Mouse (Mus musculus): Measurements from ENCODE around the gene Acad12. TPM values are rescaled to one million over a fixed set of nuclear protein-coding genes. Genes with fewer than 3 reads are reported as not detected.
"Not testable (repeated sequence)": the region's sequence is repeated elsewhere in the genome, so short reads cannot be mapped to it uniquely, and the experiment has no call there.

The Acad12 gene
- polyA plus RNA-seq, 1 experiment = 47.0 TPM

DNA sequence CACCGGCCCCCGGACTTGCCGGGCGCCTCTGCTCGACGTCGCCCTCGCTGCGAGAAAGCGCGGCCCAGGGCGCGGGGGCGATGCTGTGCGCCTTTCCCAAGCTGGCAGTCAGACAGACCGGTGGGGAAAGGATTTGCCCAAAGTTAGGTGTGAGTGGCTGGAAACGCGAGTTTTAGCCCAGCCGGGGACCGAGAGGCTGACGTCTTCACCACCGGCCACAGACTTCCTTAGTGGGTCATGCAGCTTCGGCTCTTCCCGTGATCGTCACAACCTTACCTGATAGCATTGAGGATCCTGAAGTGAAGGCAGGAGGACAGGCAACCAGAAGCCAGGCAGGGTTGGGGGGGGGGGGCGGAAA is 42.1 kb upstream of the Acad12 start:
- Histone ChIP-seq H3K27ac (ENCODE audit: insufficient read depth, low read depth, low read length) (peak overlapping the region; percentile 79), H3K36me3 (ENCODE audit: control insufficient read depth, insufficient read depth, low read length) (peaks cover 3% of the 10 kb centered on the region), H3K4me3 (ENCODE audit: insufficient read depth, low read depth, low read length) (peak overlapping the region; percentile 61), H3K4me1 (ENCODE audit: control insufficient read depth, insufficient read depth, low read length) (peaks cover 12% of the 10 kb centered on the region; the same call in 1 of the 2 replicates), H3K27me3 (replicated peaks; ENCODE audit: control insufficient read depth, insufficient read depth, low read length) (no peaks in the 10 kb centered on the region)
- TF ChIP-seq POLR2A (IDR thresholded peaks at IDR 0.05; ENCODE audit: low read depth, low read length) (no peak), CTCF (conservative IDR thresholded peaks at IDR 0.05; ENCODE audit: insufficient read depth, insufficient read length, low read depth, low read length) (no peak)
- WGBS = under 1% methylated on average over 26 of the region's 26 CpGs
- DNase-seq = no peak

DNA sequence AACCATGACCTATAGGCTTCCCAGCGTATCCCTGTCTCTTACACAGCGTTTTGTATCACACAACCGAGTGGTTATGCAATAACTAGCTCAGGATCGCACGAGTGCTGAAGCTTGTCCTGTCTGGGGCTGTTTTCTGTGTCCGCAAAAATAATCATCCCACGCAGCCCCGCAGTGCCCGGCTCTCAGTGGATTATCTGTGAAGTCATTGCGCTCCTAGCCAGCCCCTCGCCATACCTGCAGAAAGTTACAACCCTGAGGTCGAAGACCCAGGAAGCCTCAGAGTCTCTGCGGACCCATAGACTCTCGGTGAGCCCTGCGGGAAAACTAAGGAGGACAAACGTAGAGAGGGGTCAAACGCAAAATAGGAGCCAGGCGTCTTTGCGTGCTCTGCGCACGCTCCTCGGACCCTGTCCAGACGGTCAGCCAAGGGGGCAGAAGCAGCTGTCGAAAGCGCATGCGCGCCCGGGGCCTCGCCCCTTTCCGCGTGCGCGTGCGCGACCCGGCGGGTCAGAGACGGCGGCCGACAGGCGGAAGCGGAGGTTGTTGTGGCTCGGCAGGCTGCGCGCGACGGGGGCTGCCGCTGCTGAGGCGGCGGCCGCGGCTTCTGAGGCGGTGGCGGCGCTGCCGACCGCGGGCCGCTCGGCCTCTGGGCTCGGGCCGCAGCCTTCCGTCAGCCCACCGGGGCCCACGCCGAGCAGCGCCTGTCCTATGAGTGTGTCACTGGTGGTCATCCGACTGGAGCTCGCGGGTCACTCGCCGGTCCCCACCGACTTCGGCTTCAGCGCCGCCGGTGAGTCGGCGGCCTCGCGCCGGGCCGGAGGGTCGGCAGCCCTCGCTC is 41.5 kb upstream of the Acad12 start, which contains the start of the genes Acad10 and Brap:
Gene Acad10 (minus strand): TSS at position 456 of the 838 bp plus-strand sequence.
Gene Brap (plus strand): TSS at position 505 of the 838 bp plus-strand sequence.
- Histone ChIP-seq H3K4me1 (ENCODE audit: control insufficient read depth, insufficient read depth, low read length) (peaks cover 12% of the 10 kb centered on the region; the same call in 1 of the 2 replicates), H3K27ac (ENCODE audit: insufficient read depth, low read depth, low read length) (peak within 1 kb of the TSS; percentile 79), H3K36me3 (ENCODE audit: control insufficient read depth, insufficient read depth, low read length) (peaks cover 3% of the 10 kb centered on the region), H3K27me3 (replicated peaks; ENCODE audit: control insufficient read depth, insufficient read depth, low read length) (no peaks in the 10 kb centered on the region), H3K4me3 (ENCODE audit: insufficient read depth, low read depth, low read length) (peak within 1 kb of the TSS; percentile 61)
- under 1% methylated on average over 85 of the region's 85 CpGs for WGBS
- DNase-seq = peak; percentile 97
- TF ChIP-seq CTCF (conservative IDR thresholded peaks at IDR 0.05; ENCODE audit: insufficient read depth, insufficient read length, low read depth, low read length) (no peak), POLR2A (IDR thresholded peaks at IDR 0.05; ENCODE audit: low read depth, low read length) (peak; percentile 52)

GRCm38 (mm10) chr5:121657656-121658055 is 38.9 kb upstream of the Acad12 start:
- WGBS = 65% methylated on average over 6 of the region's 6 CpGs
- not testable (repeated sequence) for H3K27me3 ChIP-seq (replicated peaks; ENCODE audit: control insufficient read depth, insufficient read depth, low read length); H3K27ac ChIP-seq (ENCODE audit: insufficient read depth, low read depth, low read length); H3K36me3 ChIP-seq (ENCODE audit: control insufficient read depth, insufficient read depth, low read length); H3K4me1 ChIP-seq (ENCODE audit: control insufficient read depth, insufficient read depth, low read length); H3K4me3 ChIP-seq (ENCODE audit: insufficient read depth, low read depth, low read length)
- peak; percentile 60 for DNase-seq

- H3K4me1 ChIP-seq (ENCODE audit: control insufficient read depth, insufficient read depth, low read length); H3K36me3 ChIP-seq (ENCODE audit: control insufficient read depth, insufficient read depth, low read length); H3K4me3 ChIP-seq (ENCODE audit: insufficient read depth, low read depth, low read length); H3K27me3 ChIP-seq (replicated peaks; ENCODE audit: control insufficient read depth, insufficient read depth, low read length): not testable (repeated sequence)
- H3K27ac ChIP-seq (ENCODE audit: insufficient read depth, low read depth, low read length) = peak overlapping the region; percentile 28; the same call in 1 of the 2 replicates
- DNase-seq = peak; percentile 61
- WGBS = 51% methylated on average over 6 of the region's 6 CpGs
Measured at GRCm38 (mm10) chr5:121656866-121657265, 38.1 kb upstream of the Acad12 start.

- Histone ChIP-seq H3K27ac (ENCODE audit: insufficient read depth, low read depth, low read length) (peak overlapping the region; percentile 81), H3K27me3 (replicated peaks; ENCODE audit: control insufficient read depth, insufficient read depth, low read length) (no peaks in the 10 kb centered on the region), H3K36me3 (ENCODE audit: control insufficient read depth, insufficient read depth, low read length) (no peaks in the 10 kb centered on the region), H3K4me3 (ENCODE audit: insufficient read depth, low read depth, low read length) (no peak overlapping the region), H3K4me1 (ENCODE audit: control insufficient read depth, insufficient read depth, low read length) (peaks cover 4% of the 10 kb centered on the region; the same call in 1 of the 2 replicates)
- DNase-seq = peak; percentile 67
- WGBS = 55% methylated on average over 4 of the region's 4 CpGs
- no peak for TF ChIP-seq CTCF (conservative IDR thresholded peaks at IDR 0.05; ENCODE audit: insufficient read depth, insufficient read length, low read depth, low read length)
- TF ChIP-seq POLR2A (IDR thresholded peaks at IDR 0.05; ENCODE audit: low read depth, low read length) = no peak
Measured at GRCm38 (mm10) chr5:121654526-121654925, 35.8 kb upstream of the Acad12 start.

- Histone ChIP-seq H3K27ac (ENCODE audit: insufficient read depth, low read depth, low read length) (no peak overlapping the region), H3K4me3 (ENCODE audit: insufficient read depth, low read depth, low read length) (no peak overlapping the region), H3K36me3 (ENCODE audit: control insufficient read depth, insufficient read depth, low read length) (no peaks in the 10 kb centered on the region; the same call in 1 of the 2 replicates), H3K4me1 (ENCODE audit: control insufficient read depth, insufficient read depth, low read length) (no peaks in the 10 kb centered on the region), H3K27me3 (replicated peaks; ENCODE audit: control insufficient read depth, insufficient read depth, low read length) (no peaks in the 10 kb centered on the region)
- 58% methylated on average over 7 of the region's 7 CpGs for WGBS
- TF ChIP-seq POLR2A (IDR thresholded peaks at IDR 0.05; ENCODE audit: low read depth, low read length) (no peak), CTCF (conservative IDR thresholded peaks at IDR 0.05; ENCODE audit: insufficient read depth, insufficient read length, low read depth, low read length) (no peak)
- DNase-seq = no peak
Measured at GRCm38 (mm10) chr5:121649134-121649533, 30.4 kb upstream of the Acad12 start.

- DNase-seq = no peak
- 90% methylated on average over 9 of the region's 9 CpGs for WGBS
- no peak overlapping the region for H3K27ac ChIP-seq (ENCODE audit: insufficient read depth, low read depth, low read length)
- TF ChIP-seq POLR2A (IDR thresholded peaks at IDR 0.05; ENCODE audit: low read depth, low read length) (no peak), CTCF (conservative IDR thresholded peaks at IDR 0.05; ENCODE audit: insufficient read depth, insufficient read length, low read depth, low read length) (no peak)
- H3K4me1 ChIP-seq (ENCODE audit: control insufficient read depth, insufficient read depth, low read length) = no peaks in the 10 kb centered on the region
- no peaks in the 10 kb centered on the region for H3K27me3 ChIP-seq (replicated peaks; ENCODE audit: control insufficient read depth, insufficient read depth, low read length)
- no peak overlapping the region for H3K4me3 ChIP-seq (ENCODE audit: insufficient read depth, low read depth, low read length)
- no peaks in the 10 kb centered on the region for H3K36me3 ChIP-seq (ENCODE audit: control insufficient read depth, insufficient read depth, low read length)
Measured at GRCm38 (mm10) chr5:121639601-121640000, 20.9 kb upstream of the Acad12 start.
